Mouse (Mus musculus) layer of hippocampus, postnatal 14 days (tissue): ENCODE data around the gene Cmtm4. TPM values are rescaled to one million over a fixed set of nuclear protein-coding genes. Genes with fewer than 3 reads are reported as not detected.

Experiments used
- DNase-seq, 2 experiments: peaks; one replicate each; pipeline ENCODE4 v3.0.0; 2021 to 2022; ENCODE audit warnings: low spot score in 2 of 2, mixed read lengths in 1 of 2
- total RNA-seq, 2 experiments: library from RNA; stranded (reverse); gene quantifications; 2 replicates each; pipeline ENCODE4 v1.2.3; 2021

Gene Cmtm4
- total RNA-seq, 2 experiments from 2014 or later: 49.0 to 53.7 TPM

DNA sequence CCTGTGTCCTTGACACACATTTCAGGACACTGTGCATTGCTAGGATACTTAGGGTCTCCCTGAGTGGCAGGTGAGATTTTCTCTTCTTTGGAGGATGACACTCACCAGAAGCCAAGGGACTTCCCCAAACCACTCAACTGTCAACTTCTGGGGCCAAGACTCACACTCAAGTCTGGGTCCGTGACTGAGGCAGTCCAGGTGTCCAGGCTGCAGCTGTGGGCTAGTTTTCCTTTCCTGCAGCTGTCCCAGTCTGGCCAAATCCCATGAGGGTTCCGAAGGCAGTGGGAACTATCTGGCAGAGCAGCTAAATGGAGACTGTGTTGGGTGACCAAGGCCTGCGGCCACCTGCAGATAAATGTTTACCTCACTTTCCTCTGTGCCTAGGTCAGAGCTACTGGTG, 16.4 kb upstream of the Cmtm4 start:
- no peak for DNase-seq

GRCm38 (mm10) chr8:104411468-104411867, 15.9 kb upstream of the Cmtm4 start:
- DNase-seq: no peak

GRCm38 (mm10) chr8:104410628-104411273, 15.1 kb upstream of the Cmtm4 start:
- no peak for DNase-seq

GRCm38 (mm10) chr8:104408328-104409110, 12.9 kb upstream of the Cmtm4 start:
- DNase-seq: no peak

- DNase-seq: no peak
These were observed 10.9 kb upstream of the Cmtm4 start for GRCm38 (mm10) chr8:104406340-104407128.

- no peak for DNase-seq
These were observed 10.0 kb upstream of the Cmtm4 start for GRCm38 (mm10) chr8:104405430-104406187.

- no peak for DNase-seq
These were observed 8.0 kb upstream of the Cmtm4 start for GRCm38 (mm10) chr8:104403596-104403995.

- peak; percentile 52 to 61 for DNase-seq
These were observed 555 bp downstream of the Cmtm4 start for GRCm38 (mm10) chr8:104394801-104395702.

GRCm38 (mm10) chr8:104393767-104394166, 1.8 kb downstream of the Cmtm4 start:
- DNase-seq: no peak

- DNase-seq: no peak
These were observed 2.5 kb downstream of the Cmtm4 start for GRCm38 (mm10) chr8:104393139-104393538.

- DNase-seq: no peak
These were observed 5.4 kb downstream of the Cmtm4 start for GRCm38 (mm10) chr8:104390245-104390644.

DNA sequence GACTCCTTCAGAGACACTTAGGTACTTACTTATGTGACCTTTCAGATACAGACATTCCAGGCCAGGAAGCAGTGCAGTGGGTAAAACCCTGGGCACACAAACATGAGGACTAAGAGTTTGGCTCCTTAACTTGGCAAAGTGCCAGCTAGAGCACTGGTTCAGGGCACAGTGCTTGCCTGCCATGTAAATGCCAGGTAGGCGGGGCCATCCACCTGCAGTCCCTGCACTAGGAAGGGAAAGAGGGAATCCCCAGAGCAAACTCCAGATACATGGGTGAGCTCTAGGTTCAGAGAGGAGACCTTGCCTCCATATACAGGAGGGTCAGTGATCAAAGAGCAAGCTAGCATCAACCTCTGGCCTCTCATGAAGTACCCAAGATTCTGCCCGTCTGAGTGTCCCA, 7.6 kb downstream of the Cmtm4 start:
- DNase-seq: no peak

DNA sequence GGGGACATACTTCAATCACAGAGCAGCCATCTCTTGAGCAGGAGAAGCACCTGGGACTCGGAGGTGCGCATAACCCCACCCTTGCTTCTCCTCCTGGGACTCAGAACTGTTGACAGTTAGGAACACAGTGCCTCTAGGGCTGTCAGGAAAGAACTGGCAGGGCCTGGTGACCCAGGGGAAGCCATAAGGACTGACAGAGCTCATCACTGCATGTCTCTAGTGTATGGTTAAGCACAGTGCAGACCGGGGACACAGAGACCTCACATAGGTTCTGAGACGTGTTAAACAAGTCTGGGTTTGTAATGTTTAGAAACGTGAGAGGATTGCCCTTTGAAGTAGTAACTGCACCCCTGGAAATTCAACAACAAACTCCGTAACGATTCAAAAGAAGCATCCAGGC, 8.1 kb downstream of the Cmtm4 start:
- DNase-seq: no peak

DNA sequence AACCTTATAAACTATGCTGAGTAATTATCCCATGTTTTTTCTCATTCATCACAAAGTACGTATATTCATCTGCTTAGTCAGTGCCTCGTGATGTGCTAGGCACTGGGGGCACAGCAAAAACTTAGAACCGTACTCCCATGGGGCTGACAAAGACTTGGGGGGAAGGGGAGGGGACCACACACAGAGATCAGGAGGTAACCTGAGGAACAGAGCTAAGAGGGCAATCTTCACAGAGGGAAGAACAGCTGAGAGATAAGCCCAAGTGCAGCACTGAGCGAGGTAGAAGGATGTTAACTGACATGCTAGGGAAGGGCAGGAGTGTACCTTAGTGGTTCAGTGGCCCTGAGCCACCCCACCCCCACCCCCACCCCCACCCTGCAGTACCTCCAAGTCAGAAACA, 8.9 kb downstream of the Cmtm4 start:
- no peak for DNase-seq

DNA sequence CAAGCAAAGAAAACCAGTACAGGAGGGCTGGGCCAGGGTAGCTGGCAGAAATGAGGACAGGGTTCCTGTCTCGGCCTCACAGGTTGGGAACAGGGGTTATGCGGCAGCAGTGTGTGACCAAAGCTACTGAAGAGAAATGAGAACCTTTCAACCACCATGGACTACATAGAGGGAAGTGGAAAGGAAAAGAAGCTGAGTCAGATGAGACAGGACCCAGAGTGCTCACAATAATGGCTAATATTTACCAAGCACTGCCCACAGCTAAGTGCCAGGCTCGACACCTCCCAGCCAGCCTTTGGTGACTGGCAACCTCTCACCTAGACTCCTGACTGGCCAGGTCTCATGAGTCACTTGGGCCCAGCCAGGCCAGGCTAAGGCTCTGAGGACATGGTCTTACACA, 11.6 kb downstream of the Cmtm4 start:
- no peak for DNase-seq

DNA sequence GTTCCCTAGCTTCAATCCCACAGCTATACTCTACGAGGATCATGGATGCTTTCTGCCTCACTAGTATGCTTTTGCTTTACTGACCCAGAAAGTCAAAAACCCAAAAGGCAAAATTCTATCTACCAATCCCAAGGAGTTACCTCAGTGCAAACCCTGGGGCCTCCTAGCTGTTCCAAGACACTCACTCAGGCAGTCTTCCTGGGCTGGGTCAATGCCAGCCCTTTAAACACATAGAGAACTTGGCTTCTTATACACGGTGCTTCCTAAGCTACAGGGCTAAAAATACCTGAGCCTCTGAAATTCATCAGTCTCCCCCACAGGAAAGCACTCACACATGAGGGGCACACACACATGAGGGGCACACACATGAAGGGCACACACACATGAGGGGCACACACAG, 12.3 kb downstream of the Cmtm4 start:
- DNase-seq: no peak

- DNase-seq: no peak
These were observed 14.6 kb downstream of the Cmtm4 start for GRCm38 (mm10) chr8:104380961-104381411.

GRCm38 (mm10) chr8:104380269-104380668, 15.3 kb downstream of the Cmtm4 start:
- no peak for DNase-seq

DNA sequence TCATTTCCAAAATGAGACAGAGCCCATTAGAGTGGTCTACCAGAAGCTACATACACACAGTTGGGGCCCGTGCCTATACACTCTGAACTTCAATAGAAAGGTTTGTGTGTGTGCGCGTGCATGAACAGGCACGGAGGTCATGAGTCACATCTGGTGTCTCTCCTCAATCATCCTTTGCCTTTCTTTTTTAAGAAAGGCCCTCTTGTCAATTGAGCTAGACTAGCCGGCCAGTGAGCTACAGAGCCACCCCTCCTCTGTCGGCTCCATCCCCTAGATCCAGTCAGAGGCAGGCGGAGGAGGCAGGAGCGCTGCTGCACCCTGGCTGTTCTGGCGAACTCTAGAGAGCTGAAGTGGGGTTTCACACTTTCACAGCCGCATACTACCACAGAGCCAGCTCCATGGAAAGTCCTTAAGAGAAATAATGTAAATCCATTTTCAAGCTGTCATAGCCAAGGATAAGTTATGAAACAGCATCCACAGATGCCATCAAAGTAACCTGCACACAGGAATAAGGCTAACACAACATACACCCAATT, 16.2 kb downstream of the Cmtm4 start:
- no peak for DNase-seq

- DNase-seq: no peak
These were observed 18.9 kb downstream of the Cmtm4 start for GRCm38 (mm10) chr8:104376669-104377068.
